Mouse (Mus musculus) testis, adult 2 months (tissue): ENCODE measurements around the gene Gm20479. TPM values are rescaled to one million over a fixed set of nuclear protein-coding genes. Genes with fewer than 3 reads are reported as not detected.
A peak's percentile ranks its signal among the peaks of the same experiment; 100 is the strongest.

ENCODE experiments used
- H3K27ac ChIP-seq: fragments of 200-500 bp; 2 replicates; pipeline ENCODE4 v1.5.1; 2012; ENCODE audit warnings: low read depth, low read length; ENCODE audit not compliant: control insufficient read depth, insufficient read depth
- H3K27me3 ChIP-seq: fragments of 200-500 bp; 2 replicates; pipeline ENCODE4 v1.6.1; 2012; ENCODE audit warnings: mild to moderate bottlenecking, low read length, moderate library complexity; ENCODE audit not compliant: control insufficient read depth, insufficient read depth
- H3K36me3 ChIP-seq: fragments of 200-500 bp; 2 replicates; pipeline ENCODE4 v1.6.1; 2012; ENCODE audit warnings: mild to moderate bottlenecking, low read length; ENCODE audit not compliant: control insufficient read depth, insufficient read depth
- H3K4me1 ChIP-seq: fragments of 200-500 bp; 2 replicates; pipeline ENCODE4 v1.6.1; 2012; ENCODE audit warnings: low read length; ENCODE audit not compliant: control insufficient read depth, insufficient read depth
- H3K4me3 ChIP-seq: fragments of 200-500 bp; 2 replicates; pipeline ENCODE4 v1.5.1; 2012; ENCODE audit warnings: low read depth, mild to moderate bottlenecking, low read length, moderate library complexity, mixed read lengths; ENCODE audit not compliant: control insufficient read depth
- CTCF ChIP-seq: fragments of 200-500 bp; IDR thresholded peaks from 2 replicates; pipeline ENCODE4 v1.5.1; 2012; ENCODE audit warnings: low read depth, mild to moderate bottlenecking, inconsistent platforms, low read length, moderate library complexity; ENCODE audit not compliant: control insufficient read depth, insufficient read depth, insufficient replicate concordance
- POLR2A ChIP-seq: fragments of 200-500 bp; IDR thresholded peaks from 2 replicates; pipeline ENCODE4 v1.6.1; 2012; ENCODE audit warnings: low read depth, mild to moderate bottlenecking, inconsistent platforms, low read length, moderate library complexity; ENCODE audit not compliant: control insufficient read depth
- polyA plus RNA-seq: library from polyadenylated mRNA; depleted of rRNA; stranded (reverse); fragments of >200 nt; gene quantifications from 2 replicates; pipeline ENCODE4 v1.2.3, GENCODE M21; 2012

Gm20479 gene
- polyA plus RNA-seq, 1 experiment: 0.89 TPM

DNA sequence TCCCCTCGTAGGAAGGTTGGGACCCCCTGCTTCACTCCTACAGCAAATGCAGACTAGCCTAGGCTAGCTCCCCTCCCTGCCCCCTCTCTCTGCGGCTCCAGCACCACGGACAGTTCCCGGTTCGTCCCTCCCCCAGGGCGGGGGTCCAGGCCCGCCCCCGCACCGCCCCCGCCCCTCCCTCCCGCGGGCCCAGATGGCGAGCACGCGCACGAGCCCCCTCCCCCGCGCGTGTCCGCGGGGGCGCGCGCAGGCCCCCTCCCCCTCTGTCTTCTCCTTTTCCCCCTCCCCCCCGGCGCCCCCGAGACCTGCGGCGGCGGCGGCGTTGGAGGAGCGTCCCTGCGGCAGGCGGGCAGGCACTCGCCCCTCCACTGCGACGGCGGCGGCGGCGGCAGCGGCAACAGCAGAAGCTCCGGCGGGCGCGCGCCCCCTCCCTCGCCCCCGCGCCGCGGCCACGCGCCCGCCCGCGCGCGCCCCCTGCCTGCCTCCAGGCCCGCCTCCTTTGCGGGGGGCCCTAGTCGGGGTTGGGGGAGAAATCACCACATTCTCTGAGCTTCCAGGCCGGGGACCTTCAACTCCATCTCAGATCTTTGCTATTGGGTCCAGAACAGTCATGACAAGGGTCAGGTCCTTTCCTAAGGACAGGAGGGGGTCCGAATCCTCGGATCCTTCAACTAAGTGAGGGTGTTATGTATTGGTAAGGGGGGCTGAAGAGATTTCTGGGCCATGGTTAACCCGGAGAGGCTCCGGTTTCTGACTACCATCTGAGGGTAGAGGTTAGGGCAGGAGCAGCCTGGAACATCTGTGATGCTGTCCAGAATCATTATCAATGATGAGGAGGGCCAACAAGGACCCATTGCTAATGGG lies 39.2 kb upstream of the Gm20479 start:
- Histone ChIP-seq H3K4me3 (peak overlapping the region; percentile 70), H3K36me3 (no peaks in the 10 kb centered on the region), H3K27ac (no peak overlapping the region), H3K4me1 (peaks cover 17% of the 10 kb centered on the region), H3K27me3 (no peaks in the 10 kb centered on the region)
- no peak for TF ChIP-seq CTCF
- TF ChIP-seq POLR2A: no peak

DNA sequence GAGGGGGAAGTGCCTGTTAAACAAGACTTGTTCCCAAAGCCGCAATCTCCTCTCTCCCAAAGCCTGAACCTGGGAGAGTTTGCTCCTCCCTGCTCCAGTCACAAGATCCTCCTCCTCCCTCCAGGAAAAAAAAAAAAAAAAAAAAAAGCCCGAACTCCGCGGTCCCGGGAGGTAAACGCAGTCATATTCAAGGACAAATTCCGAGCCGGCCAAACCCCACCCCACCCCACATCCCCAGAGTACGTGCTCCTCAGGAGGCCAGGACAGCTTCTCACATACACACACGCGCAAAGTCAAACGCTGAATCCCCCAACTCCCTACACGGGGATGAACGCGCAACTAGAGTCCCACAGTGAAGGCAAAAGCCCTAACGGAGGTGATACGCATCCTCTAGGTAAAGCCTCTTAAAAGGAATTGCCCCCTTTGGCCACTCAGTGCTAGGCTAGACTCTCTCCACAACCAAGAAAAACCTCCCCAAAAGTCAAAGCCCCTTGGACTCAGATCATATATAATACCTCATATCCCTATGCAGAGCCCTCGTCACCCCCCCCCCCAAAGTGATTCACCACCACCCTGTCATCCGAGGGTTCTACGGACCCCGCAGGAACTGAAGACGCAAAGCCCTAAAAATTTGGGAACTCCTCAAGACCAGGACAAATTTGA lies 38.4 kb upstream of the Gm20479 start:
- Histone ChIP-seq H3K27me3 (no peaks in the 10 kb centered on the region), H3K4me3 (peak overlapping the region; percentile 15), H3K27ac (no peak overlapping the region), H3K4me1 (peaks cover 17% of the 10 kb centered on the region), H3K36me3 (no peaks in the 10 kb centered on the region)
- TF ChIP-seq CTCF: no peak
- no peak for TF ChIP-seq POLR2A

DNA sequence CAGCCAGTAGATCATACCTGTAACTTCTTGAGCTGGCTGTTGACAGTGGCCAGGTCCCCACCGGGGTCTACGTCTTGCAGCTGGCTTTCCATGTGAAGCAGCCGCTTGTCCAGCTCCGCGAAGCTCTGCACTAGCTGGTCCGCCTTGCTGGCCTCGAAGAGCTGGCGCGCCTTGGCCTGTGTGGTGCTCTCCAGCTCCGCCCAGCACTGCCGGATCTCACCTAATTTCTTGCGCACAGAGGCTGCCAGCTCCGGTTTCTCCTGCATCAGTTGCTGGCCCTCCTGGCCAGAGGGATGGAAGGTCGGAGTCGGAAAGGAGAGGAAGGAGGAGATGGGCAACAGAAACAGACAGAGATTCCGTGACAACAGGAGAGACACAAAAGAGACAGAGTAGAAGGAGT lies 34.2 kb upstream of the Gm20479 start:
- Histone ChIP-seq H3K27me3 (no peaks in the 10 kb centered on the region), H3K4me1 (peaks cover 6% of the 10 kb centered on the region), H3K27ac (no peak overlapping the region), H3K4me3 (no peak overlapping the region), H3K36me3 (no peaks in the 10 kb centered on the region)
- TF ChIP-seq POLR2A (no peak), CTCF (no peak)

DNA sequence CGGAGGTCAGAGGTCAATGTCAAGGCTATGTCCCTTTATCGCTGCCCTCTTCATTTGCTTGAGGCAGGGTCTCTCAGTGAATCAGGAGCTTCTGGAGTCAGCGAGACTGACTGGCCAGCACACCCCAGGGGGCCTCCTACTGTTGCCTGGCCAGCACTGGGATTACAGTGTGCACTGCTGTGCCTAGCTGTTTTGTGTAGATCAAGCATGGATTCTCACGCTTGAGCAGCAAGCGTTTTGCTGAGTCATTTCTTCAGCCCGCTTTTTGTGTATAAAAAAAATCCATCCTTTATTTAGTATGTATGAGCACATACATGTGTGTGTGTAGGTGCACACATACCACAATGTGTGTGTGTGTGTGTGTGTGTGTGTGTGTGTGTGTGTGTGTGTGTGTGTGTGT lies 32.0 kb upstream of the Gm20479 start:
- Histone ChIP-seq H3K27ac (no peak overlapping the region), H3K27me3 (no peaks in the 10 kb centered on the region), H3K4me1 (no peaks in the 10 kb centered on the region), H3K4me3 (no peak overlapping the region), H3K36me3 (no peaks in the 10 kb centered on the region)
- TF ChIP-seq CTCF (no peak), POLR2A (no peak)

DNA sequence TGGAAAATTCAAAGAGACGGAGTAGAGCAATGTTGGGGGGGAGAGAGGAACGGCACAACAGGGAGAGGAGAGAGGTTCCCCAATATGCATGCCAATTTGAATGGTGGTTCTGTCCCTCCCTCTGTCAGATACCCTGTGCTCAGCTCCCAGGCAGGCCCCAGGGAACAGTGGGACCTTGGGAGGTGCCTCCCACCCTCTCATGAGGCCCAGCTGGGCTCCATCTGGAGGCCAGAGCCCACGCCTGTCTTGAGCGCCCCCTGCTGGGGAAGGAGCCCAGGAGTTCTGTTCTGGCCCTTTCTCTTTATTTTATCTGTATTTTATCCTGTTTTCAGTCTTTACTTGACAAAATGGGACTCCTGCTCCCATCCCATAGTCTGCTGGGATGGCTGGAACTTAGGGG lies 27.5 kb upstream of the Gm20479 start:
- Histone ChIP-seq H3K4me3 (no peak overlapping the region), H3K36me3 (no peaks in the 10 kb centered on the region), H3K27me3 (no peaks in the 10 kb centered on the region), H3K4me1 (no peaks in the 10 kb centered on the region), H3K27ac (no peak overlapping the region)
- TF ChIP-seq POLR2A (no peak), CTCF (peak; percentile 65; the same call in 1 of the 2 replicates)

DNA sequence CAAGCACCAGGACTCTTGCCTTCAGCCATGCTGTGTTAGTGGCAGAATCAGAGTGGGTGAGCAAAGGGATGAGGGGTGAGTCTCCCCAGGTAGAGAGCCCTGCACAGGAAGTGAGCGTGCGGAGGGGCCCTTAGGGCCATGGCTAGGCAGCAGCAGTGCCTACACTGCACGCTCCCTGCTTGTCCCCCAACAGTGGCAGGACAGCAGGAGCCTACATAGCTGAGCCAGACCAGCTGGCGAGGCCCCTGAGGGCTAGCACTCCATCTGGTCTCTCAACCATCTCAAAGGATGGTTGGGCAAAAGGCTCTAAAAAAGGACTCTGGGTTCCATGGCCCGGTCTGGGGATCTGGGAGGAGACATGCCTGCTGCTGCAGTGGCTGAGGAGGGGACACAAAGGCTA lies 26.9 kb upstream of the Gm20479 start:
- H3K36me3 ChIP-seq: no peaks in the 10 kb centered on the region
- H3K4me1 ChIP-seq: no peaks in the 10 kb centered on the region
- H3K4me3 ChIP-seq: no peak overlapping the region
- H3K27me3 ChIP-seq: no peaks in the 10 kb centered on the region
- H3K27ac ChIP-seq: no peak overlapping the region
- TF ChIP-seq POLR2A (no peak), CTCF (no peak)

DNA sequence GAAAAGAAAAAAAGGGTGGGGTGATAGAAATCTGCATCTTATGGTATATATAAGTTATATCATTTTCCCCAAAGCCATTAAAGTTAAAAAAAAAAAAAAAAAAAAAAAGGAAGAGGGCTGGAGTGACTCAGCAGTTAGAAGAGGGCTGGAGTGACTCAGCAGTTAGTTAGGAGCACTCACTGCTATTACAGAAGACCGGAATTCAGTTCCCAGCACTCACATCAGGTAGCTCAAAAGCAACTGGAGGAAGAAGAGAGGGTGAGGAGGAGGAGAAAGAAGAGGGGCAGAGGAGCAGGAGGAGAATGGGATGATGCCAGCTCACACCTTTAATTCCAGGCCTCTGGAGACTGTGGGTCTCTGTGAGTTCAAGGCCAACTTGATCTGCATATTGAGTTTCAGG lies 26.0 kb upstream of the Gm20479 start:
- H3K27me3 ChIP-seq: no peaks in the 10 kb centered on the region
- H3K27ac ChIP-seq: no peak overlapping the region

More for the DNA sequence above, 26.0 kb upstream of the Gm20479 start:
- no peaks in the 10 kb centered on the region for H3K4me1 ChIP-seq
- TF ChIP-seq CTCF: no peak
- TF ChIP-seq POLR2A: no peak
- no peak overlapping the region for H3K4me3 ChIP-seq
- no peaks in the 10 kb centered on the region for H3K36me3 ChIP-seq
